Mouse (Mus musculus): ENCODE data around the gene Efnb3. TPM values are rescaled to one million over a fixed set of nuclear protein-coding genes. Genes with fewer than 3 reads are reported as not detected.

The Efnb3 gene
- total RNA-seq, 2 experiments from 2014 or later, result 1.2 to 1.3 TPM

GRCm38 (mm10) chr11:69521526-69522149, 38.4 kb downstream of the Efnb3 start:
- ATAC-seq (replicated peaks; ENCODE audit: low FRiP score, poor library complexity, severe bottlenecking), result no peak

GRCm38 (mm10) chr11:69519976-69520375, 40.0 kb downstream of the Efnb3 start:
- no peak for ATAC-seq (replicated peaks; ENCODE audit: low FRiP score, poor library complexity, severe bottlenecking)

DNA sequence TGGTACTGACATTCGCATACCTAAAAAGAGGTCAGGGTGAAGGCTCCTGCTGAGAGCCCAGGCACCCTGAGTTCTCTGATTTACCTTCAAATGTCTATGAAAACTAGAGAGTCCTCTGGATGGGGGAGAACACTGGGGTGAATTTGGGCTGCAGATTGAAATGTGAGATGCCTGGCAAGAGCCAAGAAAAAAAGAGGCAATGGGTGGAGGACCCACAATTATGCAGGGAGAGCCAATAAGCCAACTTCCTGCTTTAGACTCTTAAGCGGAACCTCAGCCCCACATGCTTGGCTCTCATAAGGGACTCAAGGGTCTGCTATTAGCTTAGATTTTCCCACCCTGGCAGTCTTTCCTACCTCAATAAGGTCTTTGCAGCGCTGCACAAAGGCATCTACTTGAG, 43.3 kb downstream of the Efnb3 start:
- ATAC-seq (replicated peaks; ENCODE audit: low FRiP score, poor library complexity, severe bottlenecking), result no peak

GRCm38 (mm10) chr11:69516151-69516640, 43.8 kb downstream of the Efnb3 start:
- no peak for ATAC-seq (replicated peaks; ENCODE audit: low FRiP score, poor library complexity, severe bottlenecking)

- peak; percentile 75 for ATAC-seq (replicated peaks; ENCODE audit: low FRiP score, poor library complexity, severe bottlenecking)
These were observed 46.2 kb downstream of the Efnb3 start for GRCm38 (mm10) chr11:69513840-69514239.

GRCm38 (mm10) chr11:69510796-69511496, 49.1 kb downstream of the Efnb3 start:
- ATAC-seq (replicated peaks; ENCODE audit: low FRiP score, poor library complexity, severe bottlenecking), result no peak

Other genes starting within 250 kb of the Efnb3 start
- 2.9 and 7.3 TPM in 2 replicates for gene Cntrob, start 236.4 kb downstream of the Efnb3 start, total RNA-seq (2015; ENCODE audit: low replicate concordance)
- 16.9 and 24.4 TPM in 2 replicates for gene Cntrob, start 236.4 kb downstream of the Efnb3 start, total RNA-seq (2017; ENCODE audit: low replicate concordance)
- 33.2 and 43.7 TPM in 2 replicates for gene Trappc1, start 236.2 kb downstream of the Efnb3 start, total RNA-seq (2015; ENCODE audit: low replicate concordance)
- 12.7 and 24.8 TPM in 2 replicates for gene Trappc1, start 236.2 kb downstream of the Efnb3 start, total RNA-seq (2017; ENCODE audit: low replicate concordance)
- not detected in 2 replicates for gene Kcnab3, start 233.9 kb downstream of the Efnb3 start, total RNA-seq (2015; ENCODE audit: low replicate concordance)
- gene Kcnab3, start 233.9 kb downstream of the Efnb3 start, total RNA-seq (2017; ENCODE audit: low replicate concordance), result not detected in 2 replicates
- 1.7 and 15.2 TPM in 2 replicates for gene Rnf227, start 219.7 kb downstream of the Efnb3 start, total RNA-seq (2015; ENCODE audit: low replicate concordance)
- gene Rnf227, start 219.7 kb downstream of the Efnb3 start, total RNA-seq (2017; ENCODE audit: low replicate concordance), result 0.70 and 3.2 TPM in 2 replicates
- gene Chd3, start 190.8 kb downstream of the Efnb3 start, total RNA-seq (2015; ENCODE audit: low replicate concordance), result 7.9 and 9.8 TPM in 2 replicates
- 16.8 and 18.5 TPM in 2 replicates for gene Chd3, start 190.8 kb downstream of the Efnb3 start, total RNA-seq (2017; ENCODE audit: low replicate concordance)
- gene Naa38, start 164.7 kb downstream of the Efnb3 start, total RNA-seq (2015; ENCODE audit: low replicate concordance), result 25.6 and 30.3 TPM in 2 replicates
- gene Naa38, start 164.7 kb downstream of the Efnb3 start, total RNA-seq (2017; ENCODE audit: low replicate concordance), result 18.5 and 25.2 TPM in 2 replicates
- gene Cyb5d1, start 164.6 kb downstream of the Efnb3 start, total RNA-seq (2015; ENCODE audit: low replicate concordance), result 12.5 and 16.1 TPM in 2 replicates
- 23.5 and 31.4 TPM in 2 replicates for gene Cyb5d1, start 164.6 kb downstream of the Efnb3 start, total RNA-seq (2017; ENCODE audit: low replicate concordance)
- gene Tmem88, start 162.0 kb downstream of the Efnb3 start, total RNA-seq (2015; ENCODE audit: low replicate concordance), result not detected in 2 replicates
- not detected in 2 replicates for gene Tmem88, start 162.0 kb downstream of the Efnb3 start, total RNA-seq (2017; ENCODE audit: low replicate concordance)
- gene Kdm6b, start 146.5 kb downstream of the Efnb3 start, total RNA-seq (2015; ENCODE audit: low replicate concordance), result 5.8 and 8.2 TPM in 2 replicates
- gene Kdm6b, start 146.5 kb downstream of the Efnb3 start, total RNA-seq (2017; ENCODE audit: low replicate concordance), result 0.84 and 1.5 TPM in 2 replicates
- not detected in 2 replicates for gene Dnah2, start 11.1 kb downstream of the Efnb3 start, total RNA-seq (2015; ENCODE audit: low replicate concordance)
- gene Dnah2, start 11.1 kb downstream of the Efnb3 start, total RNA-seq (2017; ENCODE audit: low replicate concordance), result not detected in 2 replicates
- gene Wrap53, start 20.1 kb upstream of the Efnb3 start, total RNA-seq (2015; ENCODE audit: low replicate concordance), result 18.4 and 21.3 TPM in 2 replicates
- 7.7 and 8.9 TPM in 2 replicates for gene Wrap53, start 20.1 kb upstream of the Efnb3 start, total RNA-seq (2017; ENCODE audit: low replicate concordance)
- gene Trp53, start 20.2 kb upstream of the Efnb3 start, total RNA-seq (2015; ENCODE audit: low replicate concordance), result 44.6 and 56.8 TPM in 2 replicates
- gene Trp53, start 20.2 kb upstream of the Efnb3 start, total RNA-seq (2017; ENCODE audit: low replicate concordance), result 25.1 and 28.0 TPM in 2 replicates
- gene Atp1b2, start 45.7 kb upstream of the Efnb3 start, total RNA-seq (2015; ENCODE audit: low replicate concordance), result 10.6 and 24.0 TPM in 2 replicates
- 1.2 and 4.0 TPM in 2 replicates for gene Atp1b2, start 45.7 kb upstream of the Efnb3 start, total RNA-seq (2017; ENCODE audit: low replicate concordance)
- gene Shbg, start 57.7 kb upstream of the Efnb3 start, total RNA-seq (2015; ENCODE audit: low replicate concordance), result not detected in 2 replicates
- 0.51 TPM in 1 of 2 replicates, not detected in the other for gene Shbg, start 57.7 kb upstream of the Efnb3 start, total RNA-seq (2017; ENCODE audit: low replicate concordance)
- not detected in 2 replicates for gene Sat2, start 61.8 kb upstream of the Efnb3 start, total RNA-seq (2015; ENCODE audit: low replicate concordance)
- 0.70 TPM in 1 of 2 replicates, not detected in the other for gene Sat2, start 61.8 kb upstream of the Efnb3 start, total RNA-seq (2017; ENCODE audit: low replicate concordance)
- gene Fxr2, start 72.8 kb upstream of the Efnb3 start, total RNA-seq (2015; ENCODE audit: low replicate concordance), result 12.3 and 19.2 TPM in 2 replicates
- 14.4 and 26.6 TPM in 2 replicates for gene Fxr2, start 72.8 kb upstream of the Efnb3 start, total RNA-seq (2017; ENCODE audit: low replicate concordance)
- not detected in 2 replicates for gene Sox15, start 95.1 kb upstream of the Efnb3 start, total RNA-seq (2015; ENCODE audit: low replicate concordance)
- gene Sox15, start 95.1 kb upstream of the Efnb3 start, total RNA-seq (2017; ENCODE audit: low replicate concordance), result not detected in 2 replicates
- gene Mpdu1, start 102.4 kb upstream of the Efnb3 start, total RNA-seq (2015; ENCODE audit: low replicate concordance), result 2.9 and 15.6 TPM in 2 replicates
- gene Mpdu1, start 102.4 kb upstream of the Efnb3 start, total RNA-seq (2017; ENCODE audit: low replicate concordance), result 6.4 and 19.6 TPM in 2 replicates
- 42.6 and 48.8 TPM in 2 replicates for gene Cd68, start 105.9 kb upstream of the Efnb3 start, total RNA-seq (2015; ENCODE audit: low replicate concordance)
- gene Cd68, start 105.9 kb upstream of the Efnb3 start, total RNA-seq (2017; ENCODE audit: low replicate concordance), result 20.9 and 44.4 TPM in 2 replicates
- 177 and 204 TPM in 2 replicates for gene Eif4a1, start 112.2 kb upstream of the Efnb3 start, total RNA-seq (2015; ENCODE audit: low replicate concordance)
- 163 and 169 TPM in 2 replicates for gene Eif4a1, start 112.2 kb upstream of the Efnb3 start, total RNA-seq (2017; ENCODE audit: low replicate concordance)
- 46.4 and 52.3 TPM in 2 replicates for gene Senp3, start 121.9 kb upstream of the Efnb3 start, total RNA-seq (2015; ENCODE audit: low replicate concordance)
- gene Senp3, start 121.9 kb upstream of the Efnb3 start, total RNA-seq (2017; ENCODE audit: low replicate concordance), result 10.3 and 18.2 TPM in 2 replicates
- gene Tnfsf13, start 125.6 kb upstream of the Efnb3 start, total RNA-seq (2015; ENCODE audit: low replicate concordance), result 9.2 and 17.9 TPM in 2 replicates
- 0.28 and 7.8 TPM in 2 replicates for gene Tnfsf13, start 125.6 kb upstream of the Efnb3 start, total RNA-seq (2017; ENCODE audit: low replicate concordance)
- gene Tnfsf12, start 135.6 kb upstream of the Efnb3 start, total RNA-seq (2015; ENCODE audit: low replicate concordance), result 1.3 TPM in 1 of 2 replicates, not detected in the other
- 0.17 and 1.1 TPM in 2 replicates for gene Tnfsf12, start 135.6 kb upstream of the Efnb3 start, total RNA-seq (2017; ENCODE audit: low replicate concordance)
- gene Tnfsfm13, start 135.9 kb upstream of the Efnb3 start, total RNA-seq (2015; ENCODE audit: low replicate concordance), result 0.38 and 4.8 TPM in 2 replicates
- gene Tnfsfm13, start 135.9 kb upstream of the Efnb3 start, total RNA-seq (2017; ENCODE audit: low replicate concordance), result 2.8 and 5.2 TPM in 2 replicates
- 56.5 and 58.3 TPM in 2 replicates for gene Polr2a, start 198.4 kb upstream of the Efnb3 start, total RNA-seq (2015; ENCODE audit: low replicate concordance)
- gene Polr2a, start 198.4 kb upstream of the Efnb3 start, total RNA-seq (2017; ENCODE audit: low replicate concordance), result 69.5 and 76.9 TPM in 2 replicates
- not detected in 2 replicates for gene Slc35g3, start 201.8 kb upstream of the Efnb3 start, total RNA-seq (2015; ENCODE audit: low replicate concordance)
- not detected in 2 replicates for gene Slc35g3, start 201.8 kb upstream of the Efnb3 start, total RNA-seq (2017; ENCODE audit: low replicate concordance)
- gene Zbtb4, start 205.7 kb upstream of the Efnb3 start, total RNA-seq (2015; ENCODE audit: low replicate concordance), result 1.7 and 1.9 TPM in 2 replicates
- gene Zbtb4, start 205.7 kb upstream of the Efnb3 start, total RNA-seq (2017; ENCODE audit: low replicate concordance), result 0.94 and 2.4 TPM in 2 replicates
- gene Chrnb1, start 235.7 kb upstream of the Efnb3 start, total RNA-seq (2015; ENCODE audit: low replicate concordance), result 4.0 TPM in 1 of 2 replicates, not detected in the other
- gene Chrnb1, start 235.7 kb upstream of the Efnb3 start, total RNA-seq (2017; ENCODE audit: low replicate concordance), result 0.26 TPM in 1 of 2 replicates, not detected in the other
- gene Fgf11, start 241.7 kb upstream of the Efnb3 start, total RNA-seq (2015; ENCODE audit: low replicate concordance), result not detected in 2 replicates
- gene Fgf11, start 241.7 kb upstream of the Efnb3 start, total RNA-seq (2017; ENCODE audit: low replicate concordance), result not detected in 2 replicates
- gene Tmem102, start 245.4 kb upstream of the Efnb3 start, total RNA-seq (2015; ENCODE audit: low replicate concordance), result not detected in 2 replicates
- gene Tmem102, start 245.4 kb upstream of the Efnb3 start, total RNA-seq (2017; ENCODE audit: low replicate concordance), result not detected in 2 replicates

Data from erythroblast, adult 5-6 weeks (primary cell).